Mouse (Mus musculus) lung, embryonic 15.5 days (tissue): Measurements from ENCODE around the gene Psd4. TPM values are rescaled to one million over a fixed set of nuclear protein-coding genes. Genes with fewer than 3 reads are reported as not detected.
A peak's percentile ranks its signal among the peaks of the same experiment; 100 is the strongest.

Experiments used
- ATAC-seq: fragments of 200-750 bp; cut with Nextera tagmentation; 2 replicates; pipeline ENCODE4 v1.8.0; 2017; ENCODE audit warnings: moderate number of reproducible peaks, borderline replicate concordance; ENCODE audit not compliant: low FRiP score, low TSS enrichment; ENCODE audit errors: extremely low read depth
- H3K27ac ChIP-seq: fragments of 300-500 bp; sonication (generic); 2 replicates; pipeline ENCODE4 v1.5.1; 2015; ENCODE audit warnings: moderate library complexity, mild to moderate bottlenecking, inconsistent platforms
- H3K27me3 ChIP-seq: fragments of 300-500 bp; sonication (generic); 2 replicates; pipeline ENCODE4 v1.6.1; 2015; ENCODE audit warnings: inconsistent platforms
- H3K36me3 ChIP-seq: fragments of 300-500 bp; sonication (generic); 2 replicates; pipeline ENCODE4 v1.6.1; 2015; ENCODE audit warnings: inconsistent platforms
- H3K4me1 ChIP-seq: fragments of 300-500 bp; sonication (generic); 2 replicates; pipeline ENCODE4 v1.6.1; 2015; ENCODE audit warnings: inconsistent platforms
- H3K4me2 ChIP-seq: fragments of 300-500 bp; sonication (generic); 2 replicates; pipeline ENCODE4 v1.6.1; 2015; ENCODE audit warnings: inconsistent platforms, mild to moderate bottlenecking, moderate library complexity
- H3K4me3 ChIP-seq: fragments of 300-500 bp; sonication (generic); 2 replicates; pipeline ENCODE4 v1.5.1; 2015; ENCODE audit warnings: mild to moderate bottlenecking, inconsistent platforms
- H3K9ac ChIP-seq: fragments of 300-500 bp; sonication (generic); 2 replicates; pipeline ENCODE4 v1.6.1; 2015; ENCODE audit warnings: inconsistent platforms
- H3K9me3 ChIP-seq: fragments of 300-500 bp; sonication (generic); 2 replicates; pipeline ENCODE4 v1.6.1; 2016; ENCODE audit warnings: inconsistent platforms
- WGBS: fragments of 180-500 bp; shearing (Covaris S2); methylation state at CpG from one replicate; pipeline ENCODE4 v1.1.7; 2015; 5-methylcytosine and 5-hydroxymethylcytosine counted together
- polyA plus RNA-seq: library from polyadenylated mRNA; unstranded; fragments of >200 nt; fragmentation: Nextera tagmentation; extraction: Ambion mirVana; gene quantifications from 2 replicates; pipeline ENCODE4 v1.2.1, GENCODE M21; 2015

The Psd4 gene
- polyA plus RNA-seq, result 2.3 and 2.8 TPM in 2 replicates

- ATAC-seq, result peak; percentile 93
- H3K27ac ChIP-seq, result no peak within 1 kb of the TSS
- 2% methylated on average over 44 of the region's 47 CpGs for WGBS
- no peaks in the 10 kb centered on the region for H3K27me3 ChIP-seq
- H3K9me3 ChIP-seq, result no peaks in the 10 kb centered on the region
- H3K4me1 ChIP-seq, result peaks cover 11% of the 10 kb centered on the region
- no peak within 1 kb of the TSS for H3K9ac ChIP-seq
- peak within 1 kb of the TSS; percentile 58 for H3K4me2 ChIP-seq
- no peaks in the 10 kb centered on the region for H3K36me3 ChIP-seq
- peak within 1 kb of the TSS; percentile 25 for H3K4me3 ChIP-seq
These were observed at the start of gene Psd4 for GRCm38 (mm10) chr2:24367030-24367894. Gene Psd4, plus strand, starts transcription at chr2:24367580.

- H3K27ac ChIP-seq, result no peak overlapping the region
- no peaks in the 10 kb centered on the region for H3K27me3 ChIP-seq
- no peaks in the 10 kb centered on the region for H3K9me3 ChIP-seq
- H3K36me3 ChIP-seq, result no peaks in the 10 kb centered on the region
- H3K4me3 ChIP-seq, result no peak overlapping the region
- H3K4me2 ChIP-seq, result no peak overlapping the region
- no peaks in the 10 kb centered on the region for H3K4me1 ChIP-seq
- H3K9ac ChIP-seq, result no peak overlapping the region
- ATAC-seq, result no peak
- WGBS, result 67% methylated on average over 4 of the region's 4 CpGs
These were observed 49.3 kb upstream of the Psd4 start for GRCm38 (mm10) chr2:24317919-24318598.

- no peak overlapping the region for H3K9ac ChIP-seq
- no peaks in the 10 kb centered on the region for H3K27me3 ChIP-seq
- no peaks in the 10 kb centered on the region for H3K4me1 ChIP-seq
- no peaks in the 10 kb centered on the region for H3K9me3 ChIP-seq
- H3K36me3 ChIP-seq, result no peaks in the 10 kb centered on the region
- 52% methylated on average over 3 of the region's 3 CpGs for WGBS
- H3K27ac ChIP-seq, result no peak overlapping the region
- no peak overlapping the region for H3K4me2 ChIP-seq
- no peak overlapping the region for H3K4me3 ChIP-seq
- no peak for ATAC-seq
These were observed 32.0 kb upstream of the Psd4 start for GRCm38 (mm10) chr2:24335333-24335732.

- Histone ChIP-seq H3K36me3 (no peaks in the 10 kb centered on the region), H3K4me3 (no peak within 1 kb of the TSS), H3K9me3 (no peaks in the 10 kb centered on the region), H3K27me3 (no peaks in the 10 kb centered on the region), H3K4me2 (no peak within 1 kb of the TSS), H3K4me1 (no peaks in the 10 kb centered on the region), H3K9ac (no peak within 1 kb of the TSS), H3K27ac (no peak within 1 kb of the TSS)
- ATAC-seq, result no peak
- WGBS, result 76% methylated on average over 2 of the region's 2 CpGs
These were observed 30.8 kb upstream of the Psd4 start, which contains the start of gene Il1rn for GRCm38 (mm10) chr2:24336545-24336944. Gene Il1rn, plus strand, starts transcription at chr2:24336853.

- Histone ChIP-seq H3K4me2 (no peak overlapping the region), H3K4me3 (no peak overlapping the region), H3K27me3 (no peaks in the 10 kb centered on the region), H3K27ac (no peak overlapping the region), H3K9ac (no peak overlapping the region), H3K9me3 (no peaks in the 10 kb centered on the region), H3K36me3 (no peaks in the 10 kb centered on the region), H3K4me1 (no peaks in the 10 kb centered on the region)
- ATAC-seq, result no peak
- 53% methylated on average over 3 of the region's 3 CpGs for WGBS
These were observed 25.9 kb upstream of the Psd4 start for GRCm38 (mm10) chr2:24341395-24341885.

GRCm38 (mm10) chr2:24344619-24345018, 22.8 kb upstream of the Psd4 start:
- Histone ChIP-seq H3K9ac (no peak overlapping the region), H3K27me3 (no peaks in the 10 kb centered on the region), H3K4me2 (no peak overlapping the region), H3K36me3 (no peaks in the 10 kb centered on the region), H3K9me3 (no peaks in the 10 kb centered on the region), H3K4me1 (no peaks in the 10 kb centered on the region), H3K4me3 (no peak overlapping the region), H3K27ac (no peak overlapping the region)
- WGBS, result 41% methylated on average over 4 of the region's 4 CpGs
- ATAC-seq, result no peak

- H3K36me3 ChIP-seq, result no peaks in the 10 kb centered on the region
- H3K4me1 ChIP-seq, result no peaks in the 10 kb centered on the region
- no peak overlapping the region for H3K4me3 ChIP-seq
- H3K27me3 ChIP-seq, result no peaks in the 10 kb centered on the region
- no peak for ATAC-seq
- H3K9ac ChIP-seq, result no peak overlapping the region
- no peak overlapping the region for H3K27ac ChIP-seq
- 61% methylated on average over 8 of the region's 8 CpGs for WGBS
- no peaks in the 10 kb centered on the region for H3K9me3 ChIP-seq
- no peak overlapping the region for H3K4me2 ChIP-seq
These were observed 22.3 kb upstream of the Psd4 start for GRCm38 (mm10) chr2:24345056-24345455.

GRCm38 (mm10) chr2:24347926-24348325, 19.5 kb upstream of the Psd4 start:
- Histone ChIP-seq H3K9me3 (no peaks in the 10 kb centered on the region), H3K4me2 (no peak overlapping the region), H3K4me1 (no peaks in the 10 kb centered on the region), H3K9ac (no peak overlapping the region), H3K36me3 (no peaks in the 10 kb centered on the region), H3K4me3 (no peak overlapping the region), H3K27me3 (no peaks in the 10 kb centered on the region), H3K27ac (no peak overlapping the region)
- no peak for ATAC-seq
- WGBS, result 74% methylated on average over 1 of the region's 1 CpGs

- no peaks in the 10 kb centered on the region for H3K4me1 ChIP-seq
- no peaks in the 10 kb centered on the region for H3K27me3 ChIP-seq
- H3K9me3 ChIP-seq, result no peaks in the 10 kb centered on the region
- no peak for ATAC-seq
- no peak overlapping the region for H3K27ac ChIP-seq
- H3K36me3 ChIP-seq, result no peaks in the 10 kb centered on the region
- no peak overlapping the region for H3K4me3 ChIP-seq
- WGBS, result 65% methylated on average over 2 of the region's 2 CpGs
- no peak overlapping the region for H3K4me2 ChIP-seq
- H3K9ac ChIP-seq, result no peak overlapping the region
These were observed 16.2 kb upstream of the Psd4 start for GRCm38 (mm10) chr2:24351159-24351558.

- H3K4me1 ChIP-seq, result no peaks in the 10 kb centered on the region
- WGBS, result 79% methylated on average over 2 of the region's 2 CpGs
- no peak overlapping the region for H3K4me3 ChIP-seq
- H3K27me3 ChIP-seq, result no peaks in the 10 kb centered on the region
- no peaks in the 10 kb centered on the region for H3K9me3 ChIP-seq
- H3K27ac ChIP-seq, result no peak overlapping the region
- no peak overlapping the region for H3K4me2 ChIP-seq
- H3K36me3 ChIP-seq, result no peaks in the 10 kb centered on the region
- H3K9ac ChIP-seq, result no peak overlapping the region
- ATAC-seq, result no peak
These were observed 14.3 kb upstream of the Psd4 start for GRCm38 (mm10) chr2:24353042-24353441.

- no peak overlapping the region for H3K4me3 ChIP-seq
- H3K36me3 ChIP-seq, result no peaks in the 10 kb centered on the region
- H3K4me2 ChIP-seq, result no peak overlapping the region
- no peaks in the 10 kb centered on the region for H3K9me3 ChIP-seq
- no peak overlapping the region for H3K9ac ChIP-seq
- ATAC-seq, result no peak
- H3K27ac ChIP-seq, result no peak overlapping the region
- WGBS, result 17% methylated on average over 1 of the region's 1 CpGs
- H3K27me3 ChIP-seq, result no peaks in the 10 kb centered on the region
- no peaks in the 10 kb centered on the region for H3K4me1 ChIP-seq
These were observed 9.7 kb upstream of the Psd4 start for GRCm38 (mm10) chr2:24357642-24358041.

GRCm38 (mm10) chr2:24359347-24359746, 8.0 kb upstream of the Psd4 start:
- no peak for ATAC-seq
- Histone ChIP-seq H3K9me3 (no peaks in the 10 kb centered on the region), H3K27me3 (no peaks in the 10 kb centered on the region), H3K4me2 (no peak overlapping the region), H3K4me1 (no peaks in the 10 kb centered on the region), H3K36me3 (no peaks in the 10 kb centered on the region), H3K4me3 (no peak overlapping the region), H3K27ac (no peak overlapping the region), H3K9ac (no peak overlapping the region)
- 84% methylated on average over 1 of the region's 1 CpGs for WGBS
